Mouse (Mus musculus): ENCODE data around the gene Sec61a2.

Sec61a2 gene

GRCm38 (mm10) chr2:5894843-5895570 is at the start of gene Sec61a2:
Gene Sec61a2 (minus strand): TSS chr2:5895432.
- DNase-seq: peak; percentile 99

- no peak for DNase-seq
Measured at GRCm38 (mm10) chr2:5943071-5943470, 47.8 kb upstream of the Sec61a2 start.

GRCm38 (mm10) chr2:5942416-5943032 is 47.3 kb upstream of the Sec61a2 start, which contains the start of gene Dhtkd1:
Gene Dhtkd1 (minus strand): TSS chr2:5942792.
- DNase-seq: peak; percentile 69

GRCm38 (mm10) chr2:5941861-5942415 is 46.7 kb upstream of the Sec61a2 start:
- no peak for DNase-seq

GRCm38 (mm10) chr2:5940936-5941335 is 45.7 kb upstream of the Sec61a2 start:
- no peak for DNase-seq

- DNase-seq: no peak
Measured at GRCm38 (mm10) chr2:5939911-5940310, 44.7 kb upstream of the Sec61a2 start.

GRCm38 (mm10) chr2:5939319-5939718 is 44.1 kb upstream of the Sec61a2 start:
- DNase-seq: no peak

GRCm38 (mm10) chr2:5936550-5936949 is 41.3 kb upstream of the Sec61a2 start:
- no peak for DNase-seq

- no peak for DNase-seq
Measured at GRCm38 (mm10) chr2:5936068-5936467, 40.8 kb upstream of the Sec61a2 start.

- no peak for DNase-seq
Measured at GRCm38 (mm10) chr2:5934936-5935335, 39.7 kb upstream of the Sec61a2 start.

- no peak for DNase-seq
Measured at GRCm38 (mm10) chr2:5931938-5932337, 36.7 kb upstream of the Sec61a2 start.

GRCm38 (mm10) chr2:5930291-5931054 is 35.2 kb upstream of the Sec61a2 start:
- peak; percentile 18 for DNase-seq

GRCm38 (mm10) chr2:5929793-5930192 is 34.6 kb upstream of the Sec61a2 start:
- no peak for DNase-seq

- no peak for DNase-seq
Measured at GRCm38 (mm10) chr2:5927481-5927880, 32.2 kb upstream of the Sec61a2 start.

GRCm38 (mm10) chr2:5923786-5924185 is 28.6 kb upstream of the Sec61a2 start:
- no peak for DNase-seq

- no peak for DNase-seq
Measured at GRCm38 (mm10) chr2:5922823-5923222, 27.6 kb upstream of the Sec61a2 start.

- no peak for DNase-seq
Measured at GRCm38 (mm10) chr2:5911282-5911965, 16.2 kb upstream of the Sec61a2 start.

GRCm38 (mm10) chr2:5906625-5907024 is 11.4 kb upstream of the Sec61a2 start:
- peak; percentile 67 for DNase-seq

- DNase-seq: peak; percentile 15
Measured at GRCm38 (mm10) chr2:5906092-5906491, 10.9 kb upstream of the Sec61a2 start.

- DNase-seq: peak; percentile 29
Measured at GRCm38 (mm10) chr2:5900145-5900544, 4.9 kb upstream of the Sec61a2 start.

GRCm38 (mm10) chr2:5894296-5894695 is 936 bp downstream of the Sec61a2 start:
- DNase-seq: no peak

GRCm38 (mm10) chr2:5889412-5889811 is 5.8 kb downstream of the Sec61a2 start:
- DNase-seq: no peak

GRCm38 (mm10) chr2:5888865-5889264 is 6.4 kb downstream of the Sec61a2 start:
- no peak for DNase-seq
